Mouse (Mus musculus): ENCODE results near the gene Pum2. TPM values are rescaled to one million over a fixed set of nuclear protein-coding genes. Genes with fewer than 3 reads are reported as not detected.

Gene Pum2
- polyA plus RNA-seq (2015; fragmentation: Illumina TruSeq; extraction: RNeasy Lipid Tissue Mini Kit (QIAGEN cat#74804); ENCODE audit: insufficient read depth, low replicate concordance): 188 TPM

DNA sequence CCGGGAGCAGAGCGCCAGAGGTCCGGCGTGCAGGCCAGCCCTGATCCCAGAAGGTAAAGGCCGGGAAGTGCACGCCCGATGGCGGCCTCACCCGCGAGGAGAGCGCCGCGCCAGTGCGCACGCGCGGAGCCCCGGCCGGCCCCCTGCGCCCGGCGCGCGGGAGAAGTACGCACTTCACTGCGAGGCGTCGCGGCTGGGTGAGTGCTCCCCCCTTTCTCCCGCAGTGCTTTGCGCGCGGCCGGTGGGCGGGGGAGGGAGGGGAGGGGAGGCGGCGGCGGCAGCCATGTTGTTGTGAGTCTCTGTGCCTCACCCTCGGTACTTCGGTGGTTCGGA lies at the start of gene Pum2:
Gene Pum2, plus strand, starts transcription at position 161 of the 333 bp plus-strand sequence.

DNA sequence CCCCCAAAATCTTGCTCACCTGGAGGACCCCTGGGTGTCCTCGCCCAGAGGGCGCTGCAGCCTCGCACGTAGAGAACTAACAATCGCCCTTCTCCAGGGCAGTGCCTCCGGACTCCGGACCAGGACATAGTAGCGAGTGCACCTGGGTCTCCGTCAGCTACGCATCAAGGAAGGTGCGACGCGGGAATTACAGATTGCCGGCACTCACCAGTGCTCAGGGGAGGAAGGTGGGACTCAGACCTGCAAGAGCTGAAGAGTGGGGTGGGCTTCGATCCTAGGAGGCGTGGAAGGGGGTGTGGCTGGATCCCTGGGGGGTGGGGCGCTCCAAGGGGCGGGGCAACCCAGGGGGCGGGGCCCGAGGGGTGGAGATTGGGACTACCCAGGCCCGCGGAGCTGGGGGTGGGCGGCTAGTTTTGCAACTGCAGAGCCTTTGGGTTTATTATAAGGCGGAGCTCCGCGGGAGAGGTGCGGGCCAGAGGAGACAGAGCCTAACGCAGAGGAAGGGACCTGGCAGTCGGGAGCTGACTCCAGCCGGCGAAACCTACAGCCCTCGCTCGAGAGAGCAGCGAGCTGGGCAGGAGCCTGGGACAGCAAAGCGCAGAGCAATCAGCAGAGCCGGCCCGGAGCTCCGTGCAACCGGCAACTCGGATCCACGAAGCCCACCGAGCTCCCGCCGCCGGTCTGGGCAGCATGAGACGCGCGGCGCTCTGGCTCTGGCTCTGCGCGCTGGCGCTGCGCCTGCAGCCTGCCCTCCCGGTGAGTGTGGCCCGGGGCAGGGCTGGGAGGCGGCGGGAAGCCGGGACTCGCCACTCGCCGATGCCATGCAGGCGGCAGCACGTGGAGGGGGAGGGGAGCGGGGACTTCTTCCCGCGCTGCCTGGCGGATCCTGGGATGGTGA lies 97.3 kb downstream of the Pum2 start, which contains the start of gene Sdc1:
Gene Sdc1, plus strand, starts transcription at position 378 of the 898 bp plus-strand sequence.

Other genes with a start within 250 kb of the Pum2 start
- gene Rhob, start 174.1 kb upstream of the Pum2 start, polyA plus RNA-seq (2015; fragmentation: Illumina TruSeq; extraction: RNeasy Lipid Tissue Mini Kit (QIAGEN cat#74804); ENCODE audit: insufficient read depth, low replicate concordance): 33.9 TPM
- not detected for gene Slc7a15, start 75.1 kb upstream of the Pum2 start, polyA plus RNA-seq (2015; fragmentation: Illumina TruSeq; extraction: RNeasy Lipid Tissue Mini Kit (QIAGEN cat#74804); ENCODE audit: insufficient read depth, low replicate concordance)
- gene Sdc1, start 97.2 kb downstream of the Pum2 start, polyA plus RNA-seq (2015; fragmentation: Illumina TruSeq; extraction: RNeasy Lipid Tissue Mini Kit (QIAGEN cat#74804); ENCODE audit: insufficient read depth, low replicate concordance): 4.2 TPM
- gene Laptm4a, start 247.5 kb downstream of the Pum2 start, polyA plus RNA-seq (2015; fragmentation: Illumina TruSeq; extraction: RNeasy Lipid Tissue Mini Kit (QIAGEN cat#74804); ENCODE audit: insufficient read depth, low replicate concordance): 302 TPM

All from spleen, adult 10 weeks (tissue).